Mouse (Mus musculus) embryonic facial prominence, embryonic 15.5 days (tissue): ENCODE data around the gene Gdpgp1. TPM values are rescaled to one million over a fixed set of nuclear protein-coding genes. Genes with fewer than 3 reads are reported as not detected.

ENCODE experiments used
- ATAC-seq: fragments of 200-750 bp; cut with Nextera tagmentation; 2 replicates; pipeline ENCODE4 v1.8.0; 2017; ENCODE audit warnings: low read depth, moderate TSS enrichment; ENCODE audit not compliant: insufficient number of reproducible peaks, low FRiP score, low TSS enrichment
- H3K27ac ChIP-seq: fragments of 300-500 bp; sonication (generic); replicated peaks from 2 replicates; pipeline ENCODE4 v1.5.1; 2015; ENCODE audit warnings: mild to moderate bottlenecking, inconsistent platforms
- H3K27me3 ChIP-seq: fragments of 300-500 bp; sonication (generic); 2 replicates; pipeline ENCODE4 v1.6.1; 2015; ENCODE audit warnings: inconsistent platforms
- H3K36me3 ChIP-seq: fragments of 300-500 bp; sonication (generic); 2 replicates; pipeline ENCODE4 v1.6.1; 2015; ENCODE audit warnings: mild to moderate bottlenecking, inconsistent platforms
- H3K4me1 ChIP-seq: fragments of 300-500 bp; sonication (generic); 2 replicates; pipeline ENCODE4 v1.6.1; 2015; ENCODE audit warnings: inconsistent platforms
- H3K4me2 ChIP-seq: fragments of 300-500 bp; sonication (generic); replicated peaks from 2 replicates; pipeline ENCODE4 v1.6.1; 2015; ENCODE audit warnings: mild to moderate bottlenecking, inconsistent platforms
- H3K4me3 ChIP-seq: fragments of 300-500 bp; sonication (generic); replicated peaks from 2 replicates; pipeline ENCODE4 v1.5.1; 2015; ENCODE audit warnings: mild to moderate bottlenecking, inconsistent platforms
- H3K9ac ChIP-seq: fragments of 300-500 bp; sonication (generic); 2 replicates; pipeline ENCODE4 v1.6.1; 2015; ENCODE audit warnings: inconsistent platforms
- H3K9me3 ChIP-seq: fragments of 300-500 bp; sonication (generic); replicated peaks from 2 replicates; pipeline ENCODE4 v1.6.1; 2016; ENCODE audit warnings: inconsistent platforms
- WGBS: fragments of 180-500 bp; shearing (Covaris S2); methylation state at CpG from one replicate; pipeline ENCODE4 v1.1.7; 2015; 5-methylcytosine and 5-hydroxymethylcytosine counted together
- polyA plus RNA-seq: library from polyadenylated mRNA; unstranded; fragments of >200 nt; fragmentation: Nextera tagmentation; extraction: Ambion mirVana; gene quantifications from 2 replicates; pipeline ENCODE4 v1.2.1, GENCODE M21; 2015

Gene Gdpgp1
- polyA plus RNA-seq, 1 experiment from 2014 or later: 4.1 TPM

DNA sequence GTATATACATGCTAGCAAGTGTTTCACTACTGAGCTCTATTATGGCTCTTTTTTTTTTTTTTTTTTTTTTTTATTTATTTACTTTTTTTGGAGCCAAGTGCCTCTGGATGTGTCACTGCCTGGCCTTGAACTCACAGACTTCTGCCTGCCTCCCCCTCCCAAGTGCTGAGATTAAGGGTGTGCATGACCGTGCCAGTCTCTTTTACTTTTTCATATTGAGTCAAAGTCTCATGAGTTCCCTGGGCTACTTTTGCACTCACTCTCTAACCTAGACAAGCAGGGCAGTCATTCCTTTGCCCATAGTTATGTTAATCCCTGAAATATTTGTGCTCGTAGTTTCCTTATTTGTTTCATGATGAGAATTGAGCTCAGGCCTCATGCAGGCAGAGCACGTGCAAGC lies 49.0 kb downstream of the Gdpgp1 start:
- H3K4me3 ChIP-seq: no peak overlapping the region
- no peaks in the 10 kb centered on the region for H3K9me3 ChIP-seq
- ATAC-seq: no peak
- H3K27me3 ChIP-seq: no peaks in the 10 kb centered on the region
- H3K36me3 ChIP-seq: peaks cover 86% of the 10 kb centered on the region
- H3K4me1 ChIP-seq: no peaks in the 10 kb centered on the region
- 78% methylated on average over 3 of the region's 3 CpGs for WGBS
- H3K4me2 ChIP-seq: no peak overlapping the region
- no peak overlapping the region for H3K27ac ChIP-seq
- H3K9ac ChIP-seq: no peak overlapping the region

DNA sequence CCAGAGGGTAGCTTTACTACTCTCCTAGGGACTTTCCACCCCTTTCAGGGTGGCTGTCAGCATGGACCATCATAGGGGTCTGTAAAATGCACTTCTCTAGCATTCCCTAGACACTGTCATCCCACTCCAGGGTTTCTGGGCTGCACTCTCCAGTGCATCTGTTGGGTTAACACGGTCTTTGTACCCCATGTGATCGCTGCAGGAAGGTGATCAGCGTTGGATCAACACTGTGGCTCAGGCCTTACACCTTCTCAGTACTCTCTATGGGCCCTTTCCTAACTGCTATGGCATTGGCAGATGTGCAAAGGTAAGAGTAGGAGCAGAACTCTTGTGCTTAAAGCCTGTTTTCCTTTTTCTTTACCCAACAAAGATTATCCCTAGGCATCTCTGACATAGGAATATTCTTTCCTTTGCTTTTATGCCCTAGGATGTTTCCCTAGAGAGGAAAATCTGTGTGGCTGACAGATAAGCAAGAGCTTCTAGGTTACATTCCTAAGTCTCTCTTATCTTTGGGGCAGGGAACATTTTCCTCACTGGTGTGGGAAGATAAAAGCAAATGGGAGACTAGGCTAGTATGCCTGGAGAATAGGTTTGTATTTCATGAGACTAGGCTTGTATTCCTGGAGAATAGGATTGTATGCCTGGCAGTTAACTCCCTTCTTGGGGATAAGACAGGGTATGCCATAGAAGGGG lies 50.7 kb downstream of the Gdpgp1 start:
- Histone ChIP-seq H3K4me2 (no peak overlapping the region), H3K36me3 (peaks cover 87% of the 10 kb centered on the region), H3K4me3 (no peak overlapping the region), H3K9me3 (no peaks in the 10 kb centered on the region), H3K27ac (no peak overlapping the region), H3K4me1 (no peaks in the 10 kb centered on the region), H3K27me3 (no peaks in the 10 kb centered on the region), H3K9ac (no peak overlapping the region)
- ATAC-seq: no peak
- 76% methylated on average over 3 of the region's 3 CpGs for WGBS

DNA sequence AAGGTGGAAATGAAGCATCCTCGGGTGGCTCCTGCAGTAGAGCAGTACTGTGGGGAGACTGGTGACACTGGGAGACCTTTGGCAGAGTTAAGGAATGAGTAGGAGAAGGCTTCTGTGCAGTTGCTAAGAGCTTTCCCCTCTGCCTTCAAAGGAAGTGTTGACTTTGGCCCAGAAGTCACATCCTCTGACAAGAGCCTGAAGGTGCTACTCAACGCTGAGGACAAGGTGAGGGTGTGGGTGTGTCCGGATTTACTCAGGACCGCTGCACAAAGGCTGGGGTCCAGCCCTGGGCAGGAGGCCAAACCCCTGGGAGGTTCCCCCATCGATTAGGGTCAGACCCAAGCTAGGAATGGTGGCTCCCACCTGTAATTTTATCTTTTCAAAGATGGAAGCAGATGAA lies 51.7 kb downstream of the Gdpgp1 start:
- Histone ChIP-seq H3K9me3 (no peaks in the 10 kb centered on the region), H3K36me3 (peaks cover 85% of the 10 kb centered on the region)
- WGBS: 89% methylated on average over 5 of the region's 5 CpGs

GRCm38 (mm10) chr7:80285725-80286124 lies 53.1 kb downstream of the Gdpgp1 start:
- Histone ChIP-seq H3K4me3 (no peak overlapping the region), H3K4me1 (no peaks in the 10 kb centered on the region), H3K27ac (no peak overlapping the region), H3K27me3 (no peaks in the 10 kb centered on the region), H3K36me3 (peaks cover 78% of the 10 kb centered on the region), H3K4me2 (no peak overlapping the region), H3K9ac (no peak overlapping the region), H3K9me3 (no peaks in the 10 kb centered on the region)
- WGBS: 90% methylated on average over 6 of the region's 6 CpGs
- ATAC-seq: no peak

More for the DNA sequence above, 51.7 kb downstream of the Gdpgp1 start:
- Histone ChIP-seq H3K4me1 (no peaks in the 10 kb centered on the region), H3K27ac (no peak overlapping the region), H3K4me2 (no peak overlapping the region), H3K9ac (no peak overlapping the region), H3K27me3 (no peaks in the 10 kb centered on the region), H3K4me3 (no peak overlapping the region)
- ATAC-seq: no peak

DNA sequence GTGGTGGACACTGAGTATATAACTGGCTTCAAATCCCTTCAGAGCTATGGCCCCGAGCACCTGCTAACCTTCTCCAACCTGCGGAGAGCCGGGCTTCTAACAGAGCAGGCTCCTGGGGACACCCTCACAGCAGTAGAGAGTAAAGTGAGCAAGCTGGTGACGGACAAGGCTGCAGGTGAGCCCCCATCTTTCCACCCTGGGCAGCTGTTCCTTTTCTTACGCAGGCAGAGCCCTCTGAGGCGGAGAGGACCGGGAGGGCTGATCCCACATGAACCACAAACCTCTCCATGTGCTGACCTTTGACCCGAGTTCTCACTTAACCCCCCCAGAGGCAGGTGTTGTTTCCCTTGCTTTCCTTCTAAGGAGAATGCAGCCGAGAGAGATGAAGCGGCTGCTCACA lies 55.1 kb downstream of the Gdpgp1 start:
- Histone ChIP-seq H3K9me3 (no peaks in the 10 kb centered on the region), H3K27me3 (no peaks in the 10 kb centered on the region), H3K27ac (no peak overlapping the region), H3K4me3 (no peak overlapping the region), H3K4me1 (no peaks in the 10 kb centered on the region), H3K9ac (no peak overlapping the region), H3K36me3 (peaks cover 67% of the 10 kb centered on the region), H3K4me2 (no peak overlapping the region)
- ATAC-seq: no peak
- WGBS: 75% methylated on average over 10 of the region's 10 CpGs

Other genes starting within 250 kb of the Gdpgp1 start
- 22.0 and 22.9 TPM in 2 replicates for gene Zfp710, start 208.1 kb upstream of the Gdpgp1 start, polyA plus RNA-seq
- 546 and 574 TPM in 2 replicates for gene Idh2, start 117.5 kb upstream of the Gdpgp1 start, polyA plus RNA-seq
- gene Sema4b, start 46.0 kb upstream of the Gdpgp1 start, polyA plus RNA-seq: 23.0 and 25.2 TPM in 2 replicates
- 96.8 and 108 TPM in 2 replicates for gene Cib1, start 52 bp upstream of the Gdpgp1 start, polyA plus RNA-seq
- gene Ttll13, start 13.5 kb downstream of the Gdpgp1 start, polyA plus RNA-seq: 1.3 and 1.6 TPM in 2 replicates
- 51.2 and 54.9 TPM in 2 replicates for gene Ngrn, start 28.4 kb downstream of the Gdpgp1 start, polyA plus RNA-seq
- gene Vps33b, start 36.8 kb downstream of the Gdpgp1 start, polyA plus RNA-seq: 12.3 and 17.1 TPM in 2 replicates
- gene Prc1, start 61.6 kb downstream of the Gdpgp1 start, polyA plus RNA-seq: 109 TPM in 2 replicates
- 10.4 and 10.8 TPM in 2 replicates for gene Rccd1, start 91.6 kb downstream of the Gdpgp1 start, polyA plus RNA-seq
- gene Unc45a, start 108.1 kb downstream of the Gdpgp1 start, polyA plus RNA-seq: 55.6 and 57.7 TPM in 2 replicates
- 22.9 and 25.4 TPM in 2 replicates for gene Hddc3, start 110.2 kb downstream of the Gdpgp1 start, polyA plus RNA-seq
- 24.8 and 25.2 TPM in 2 replicates for gene Man2a2, start 138.5 kb downstream of the Gdpgp1 start, polyA plus RNA-seq
- gene Fes, start 155.1 kb downstream of the Gdpgp1 start, polyA plus RNA-seq: 16.4 and 16.7 TPM in 2 replicates
- 16.0 and 16.7 TPM in 2 replicates for gene Furin, start 172.6 kb downstream of the Gdpgp1 start, polyA plus RNA-seq